Mouse (Mus musculus): ENCODE results near the gene Gm14137. TPM values are rescaled to one million over a fixed set of nuclear protein-coding genes. Genes with fewer than 3 reads are reported as not detected.

The Gm14137 gene
- polyA plus RNA-seq, 1 experiment from 2014 or later: 0.27 TPM

DNA sequence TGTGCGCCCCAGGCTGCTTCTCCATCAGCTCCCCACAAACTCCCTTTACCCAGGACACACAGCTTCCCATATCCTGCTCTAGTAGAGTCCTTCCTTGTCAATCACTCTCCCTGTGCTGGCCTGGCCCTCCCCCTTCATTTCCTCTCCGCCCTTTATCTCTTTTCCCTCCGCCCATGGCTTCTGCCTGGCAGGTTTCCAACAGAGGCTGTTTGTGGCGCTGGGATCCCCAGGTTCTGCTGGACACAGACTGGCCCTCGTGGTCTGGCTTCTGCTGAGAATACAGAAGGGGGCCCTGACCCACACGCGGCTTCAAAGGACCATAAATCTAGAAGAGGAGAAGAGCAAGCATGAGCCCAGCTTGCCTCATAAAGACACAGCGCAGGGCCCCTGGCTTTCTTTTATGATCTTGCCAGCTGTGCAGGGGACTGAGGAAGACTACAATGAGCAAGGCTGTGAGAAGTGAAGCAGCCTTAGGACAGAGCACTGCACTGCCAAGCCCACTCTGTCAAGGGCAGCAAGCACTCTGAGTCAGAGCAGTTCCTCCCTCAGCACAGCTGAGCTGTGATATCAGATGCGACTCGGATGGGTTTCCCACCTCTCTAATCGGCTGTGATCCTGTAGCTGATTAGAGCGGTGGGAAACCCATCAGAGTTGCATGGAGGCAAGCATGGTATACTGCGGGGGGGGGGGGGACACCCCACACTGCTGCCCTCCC, 1.3 kb upstream of the Gm14137 start:
- H3K27ac ChIP-seq (replicated peaks in 1 of 2; ENCODE audit: control insufficient read depth in 1 of 2, insufficient read depth in 1 of 2, low read depth in 2 of 2, low read length in 2 of 2): peak overlapping the region; percentile 32 to 35; a peak in 3 of 4 replicates
- peak overlapping the region; percentile 52 for H3K4me2 ChIP-seq (ENCODE audit: low read length)
- ATAC-seq (ENCODE audit: insufficient number of reproducible peaks, insufficient read depth, low FRiP score, low read depth): peak; percentile 69
- 9% methylated on average over 13 of the region's 13 CpGs for WGBS
- H3K27me3 ChIP-seq (ENCODE audit: control insufficient read depth, insufficient read depth, low read length): no peaks in the 10 kb centered on the region; the same call in 1 of the 2 replicates
- H3K4me1 ChIP-seq (ENCODE audit: control insufficient read depth in 2 of 2, insufficient read depth in 2 of 2, low read length in 2 of 2): peaks cover 18 to 24% of the 10 kb centered on the region in 2 experiments
- no peaks in the 10 kb centered on the region for H3K9me3 ChIP-seq (ENCODE audit: control insufficient read depth, low read length)
- H3K9ac ChIP-seq (ENCODE audit: low read length): peak overlapping the region; percentile 44
- 0 out of 4 replicates have a peak overlapping the region, but pooled peaks of 1 of the 2 experiments have one; percentile 5 for H3K4me3 ChIP-seq (ENCODE audit: control insufficient read depth in 1 of 2, insufficient read depth in 1 of 2, low read depth in 1 of 2, low read length in 2 of 2)
- 0 out of 2 replicates have a peak, but pooled peaks cover 1% of the 10 kb centered on the region for H3K36me3 ChIP-seq (ENCODE audit: control insufficient read depth, insufficient read depth, low read length)

DNA sequence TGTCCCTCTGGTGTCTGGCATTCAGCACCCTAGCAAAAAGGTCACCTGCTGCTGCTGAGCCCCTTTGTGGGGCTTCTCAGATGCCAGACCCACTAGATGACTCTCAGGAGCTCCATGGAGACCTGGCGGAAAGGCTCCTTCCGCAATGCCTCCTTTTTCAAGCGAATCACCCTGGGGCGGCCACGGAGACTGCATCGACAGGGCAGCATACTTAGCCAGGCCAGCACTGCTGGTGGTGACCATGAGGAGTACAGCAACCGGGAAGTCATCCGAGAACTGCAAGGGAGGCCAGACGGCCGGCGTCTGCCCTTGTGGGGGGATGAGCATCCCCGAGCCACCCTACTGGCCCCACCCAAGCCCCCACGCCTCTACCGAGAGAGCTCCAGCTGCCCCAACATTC, 557 bp downstream of the Gm14137 start:
- H3K9me3 ChIP-seq (ENCODE audit: control insufficient read depth, low read length): no peaks in the 10 kb centered on the region
- no peak overlapping the region for H3K4me3 ChIP-seq (ENCODE audit: control insufficient read depth in 1 of 2, insufficient read depth in 1 of 2, low read depth in 1 of 2, low read length in 2 of 2)
- H3K27ac ChIP-seq (replicated peaks in 1 of 2; ENCODE audit: control insufficient read depth in 1 of 2, insufficient read depth in 1 of 2, low read depth in 2 of 2, low read length in 2 of 2): no peak overlapping the region
- no peak overlapping the region for H3K9ac ChIP-seq (ENCODE audit: low read length)
- no peaks in the 10 kb centered on the region for H3K27me3 ChIP-seq (ENCODE audit: control insufficient read depth, insufficient read depth, low read length)
- peaks cover 18 to 24% of the 10 kb centered on the region in 2 experiments for H3K4me1 ChIP-seq (ENCODE audit: control insufficient read depth in 2 of 2, insufficient read depth in 2 of 2, low read length in 2 of 2)
- no peak for ATAC-seq (ENCODE audit: insufficient number of reproducible peaks, insufficient read depth, low FRiP score, low read depth)
- WGBS: 54% methylated on average over 14 of the region's 14 CpGs
- H3K4me2 ChIP-seq (ENCODE audit: low read length): no peak overlapping the region
- H3K36me3 ChIP-seq (ENCODE audit: control insufficient read depth, insufficient read depth, low read length): peaks cover 17% of the 10 kb centered on the region; the same call in 1 of the 2 replicates

GRCm38 (mm10) chr2:119175614-119176013, 1.3 kb downstream of the Gm14137 start:
- no peaks in the 10 kb centered on the region for H3K27me3 ChIP-seq (ENCODE audit: control insufficient read depth, insufficient read depth, low read length)
- 52% methylated on average over 6 of the region's 6 CpGs for WGBS
- H3K4me3 ChIP-seq (ENCODE audit: control insufficient read depth in 1 of 2, insufficient read depth in 1 of 2, low read depth in 1 of 2, low read length in 2 of 2): no peak overlapping the region
- H3K9ac ChIP-seq (ENCODE audit: low read length): no peak overlapping the region
- peaks cover 25% of the 10 kb centered on the region for H3K36me3 ChIP-seq (ENCODE audit: control insufficient read depth, insufficient read depth, low read length)
- peaks cover 18 to 24% of the 10 kb centered on the region in 2 experiments for H3K4me1 ChIP-seq (ENCODE audit: control insufficient read depth in 2 of 2, insufficient read depth in 2 of 2, low read length in 2 of 2)
- H3K4me2 ChIP-seq (ENCODE audit: low read length): no peak overlapping the region
- no peak overlapping the region for H3K27ac ChIP-seq (replicated peaks in 1 of 2; ENCODE audit: control insufficient read depth in 1 of 2, insufficient read depth in 1 of 2, low read depth in 2 of 2, low read length in 2 of 2)
- no peak for ATAC-seq (ENCODE audit: insufficient number of reproducible peaks, insufficient read depth, low FRiP score, low read depth)
- no peaks in the 10 kb centered on the region for H3K9me3 ChIP-seq (ENCODE audit: control insufficient read depth, low read length)

GRCm38 (mm10) chr2:119176761-119177160, 2.5 kb downstream of the Gm14137 start:
- Histone ChIP-seq H3K4me3 (ENCODE audit: control insufficient read depth in 1 of 2, insufficient read depth in 1 of 2, low read depth in 1 of 2, low read length in 2 of 2) (no peak overlapping the region), H3K4me2 (ENCODE audit: low read length) (no peak overlapping the region), H3K36me3 (ENCODE audit: control insufficient read depth, insufficient read depth, low read length) (peaks cover 29% of the 10 kb centered on the region), H3K27me3 (ENCODE audit: control insufficient read depth, insufficient read depth, low read length) (no peaks in the 10 kb centered on the region), H3K27ac (replicated peaks in 1 of 2; ENCODE audit: control insufficient read depth in 1 of 2, insufficient read depth in 1 of 2, low read depth in 2 of 2, low read length in 2 of 2) (no peak overlapping the region), H3K9me3 (ENCODE audit: control insufficient read depth, low read length) (no peaks in the 10 kb centered on the region), H3K4me1 (ENCODE audit: control insufficient read depth in 2 of 2, insufficient read depth in 2 of 2, low read length in 2 of 2) (peaks cover 16 to 24% of the 10 kb centered on the region in 2 experiments), H3K9ac (ENCODE audit: low read length) (no peak overlapping the region)
- ATAC-seq (ENCODE audit: insufficient number of reproducible peaks, insufficient read depth, low FRiP score, low read depth): no peak
- 55% methylated on average over 3 of the region's 3 CpGs for WGBS

- Histone ChIP-seq H3K9me3 (ENCODE audit: control insufficient read depth, low read length) (no peaks in the 10 kb centered on the region), H3K4me2 (ENCODE audit: low read length) (no peak overlapping the region), H3K36me3 (ENCODE audit: control insufficient read depth, insufficient read depth, low read length) (peaks cover 29% of the 10 kb centered on the region), H3K4me3 (ENCODE audit: control insufficient read depth in 1 of 2, insufficient read depth in 1 of 2, low read depth in 1 of 2, low read length in 2 of 2) (no peak overlapping the region), H3K4me1 (ENCODE audit: control insufficient read depth in 2 of 2, insufficient read depth in 2 of 2, low read length in 2 of 2) (peaks cover 14 to 20% of the 10 kb centered on the region in 2 experiments), H3K9ac (ENCODE audit: low read length) (no peak overlapping the region), H3K27ac (replicated peaks in 1 of 2; ENCODE audit: control insufficient read depth in 1 of 2, insufficient read depth in 1 of 2, low read depth in 2 of 2, low read length in 2 of 2) (no peak overlapping the region), H3K27me3 (ENCODE audit: control insufficient read depth, insufficient read depth, low read length) (no peaks in the 10 kb centered on the region)
- 91% methylated on average over 5 of the region's 5 CpGs for WGBS
- no peak for ATAC-seq (ENCODE audit: insufficient number of reproducible peaks, insufficient read depth, low FRiP score, low read depth)
These were observed 3.2 kb downstream of the Gm14137 start for GRCm38 (mm10) chr2:119177384-119177939.

DNA sequence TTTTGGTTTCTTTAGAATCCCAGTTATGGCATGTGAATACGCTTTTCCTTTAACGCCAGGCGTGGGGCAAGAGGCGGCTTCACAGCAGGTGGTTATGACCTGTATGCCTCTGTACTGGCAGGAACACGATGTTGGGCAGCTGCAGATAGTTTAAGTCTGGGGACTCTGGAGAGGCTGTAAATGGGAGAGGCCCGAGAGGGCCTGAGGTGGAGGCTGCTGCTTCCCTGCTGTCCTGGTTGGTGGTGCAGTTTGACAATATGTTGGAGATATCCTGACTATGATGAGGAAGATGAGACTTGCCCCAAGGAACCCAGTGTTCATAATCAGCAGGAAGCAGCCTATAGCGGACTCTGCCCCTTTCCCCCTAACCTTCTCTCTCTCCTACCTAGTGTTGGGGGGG, 8.6 kb downstream of the Gm14137 start:
- H3K27ac ChIP-seq (replicated peaks in 1 of 2; ENCODE audit: control insufficient read depth in 1 of 2, insufficient read depth in 1 of 2, low read depth in 2 of 2, low read length in 2 of 2): no peak overlapping the region
- no peaks in the 10 kb centered on the region for H3K27me3 ChIP-seq (ENCODE audit: control insufficient read depth, insufficient read depth, low read length)
- no peak for ATAC-seq (ENCODE audit: insufficient number of reproducible peaks, insufficient read depth, low FRiP score, low read depth)
- no peak overlapping the region for H3K4me3 ChIP-seq (ENCODE audit: control insufficient read depth in 1 of 2, insufficient read depth in 1 of 2, low read depth in 1 of 2, low read length in 2 of 2)
- no peak overlapping the region for H3K9ac ChIP-seq (ENCODE audit: low read length)
- H3K36me3 ChIP-seq (ENCODE audit: control insufficient read depth, insufficient read depth, low read length): peaks cover 52% of the 10 kb centered on the region
- H3K9me3 ChIP-seq (ENCODE audit: control insufficient read depth, low read length): no peaks in the 10 kb centered on the region
- 87% methylated on average over 7 of the region's 7 CpGs for WGBS
- H3K4me2 ChIP-seq (ENCODE audit: low read length): no peak overlapping the region
- no peaks in the 10 kb centered on the region for H3K4me1 ChIP-seq (ENCODE audit: control insufficient read depth in 2 of 2, insufficient read depth in 2 of 2, low read length in 2 of 2)

GRCm38 (mm10) chr2:119189029-119189710, 14.9 kb downstream of the Gm14137 start:
- Histone ChIP-seq H3K27me3 (ENCODE audit: control insufficient read depth, insufficient read depth, low read length) (no peaks in the 10 kb centered on the region), H3K4me1 (ENCODE audit: control insufficient read depth in 2 of 2, insufficient read depth in 2 of 2, low read length in 2 of 2) (peaks cover 4 to 7% of the 10 kb centered on the region in 2 experiments), H3K4me3 (ENCODE audit: control insufficient read depth in 1 of 2, insufficient read depth in 1 of 2, low read depth in 1 of 2, low read length in 2 of 2) (peak overlapping the region; percentile 20 to 32), H3K36me3 (ENCODE audit: control insufficient read depth, insufficient read depth, low read length) (peaks cover 13% of the 10 kb centered on the region), H3K27ac (replicated peaks in 1 of 2; ENCODE audit: control insufficient read depth in 1 of 2, insufficient read depth in 1 of 2, low read depth in 2 of 2, low read length in 2 of 2) (no peak overlapping the region), H3K4me2 (ENCODE audit: low read length) (peak overlapping the region; percentile 76), H3K9me3 (ENCODE audit: control insufficient read depth, low read length) (no peaks in the 10 kb centered on the region), H3K9ac (ENCODE audit: low read length) (no peak overlapping the region)
- WGBS: 7% methylated on average over 15 of the region's 15 CpGs
- peak; percentile 41; the same call in 1 of the 2 replicates for ATAC-seq (ENCODE audit: insufficient number of reproducible peaks, insufficient read depth, low FRiP score, low read depth)

Data from heart, embryonic 14.5 days (tissue).